Mouse (Mus musculus) erythroblast, embryonic 14.5 days (primary cell): ENCODE measurements around the gene Vangl2.

Experiments used
- GATA1 ChIP-seq: IDR thresholded peaks from 2 replicates; pipeline ENCODE4 v1.6.1; 2012; ENCODE audit warnings: low read length, inconsistent platforms, mixed read lengths
- TAL1 ChIP-seq: IDR thresholded peaks from 3 replicates; pipeline ENCODE4 v1.6.1; 2012; ENCODE audit warnings: low read length, inconsistent platforms, mixed read lengths

DNA sequence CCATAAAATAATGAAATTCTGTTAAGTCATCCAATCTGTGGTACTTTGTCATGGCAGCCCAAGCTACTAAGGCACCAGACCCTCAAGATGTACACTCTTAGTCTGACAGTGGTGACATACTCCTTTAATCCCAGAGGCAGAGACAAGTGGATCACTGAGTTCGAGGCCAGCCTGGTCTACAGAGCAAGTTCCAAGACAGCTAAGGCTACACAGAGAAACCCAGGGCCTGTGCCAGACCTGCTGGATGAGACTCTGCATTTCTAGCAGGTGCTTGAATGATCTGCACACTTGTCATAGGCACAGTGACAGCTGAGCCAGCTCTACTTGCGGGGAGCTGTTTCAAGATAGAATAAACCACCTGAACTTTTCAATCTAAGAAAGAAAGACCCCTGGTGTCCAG lies 33.7 kb downstream of the Vangl2 start:
- TF ChIP-seq GATA1 = no peak
- TF ChIP-seq TAL1 = no peak
